Mouse (Mus musculus) megakaryocyte progenitor cell, adult 5-6 weeks (primary cell): ENCODE results near the gene Parm1. TPM values are rescaled to one million over a fixed set of nuclear protein-coding genes. Genes with fewer than 3 reads are reported as not detected.

Experiments used
- ATAC-seq: replicated peaks from 2 replicates; pipeline ENCODE4 v1.8.0; 2016; ENCODE audit warnings: mild to moderate bottlenecking, moderate TSS enrichment, inconsistent platforms; ENCODE audit not compliant: poor library complexity
- total RNA-seq, 2 experiments: library from RNA; stranded (forward) in 1 of 2; stranded (reverse) in 1 of 2; fragments of 157-497, 149-512 nt in 1 of 2; fragments of 200-1000 nt in 1 of 2; gene quantifications; 2 replicates each; pipeline versions ENCODE4 v1.2.3 to v1.2.4; 2015 to 2017

Gene Parm1
- total RNA-seq, 2 experiments from 2014 or later, result 0.37 to 1.8 TPM

DNA sequence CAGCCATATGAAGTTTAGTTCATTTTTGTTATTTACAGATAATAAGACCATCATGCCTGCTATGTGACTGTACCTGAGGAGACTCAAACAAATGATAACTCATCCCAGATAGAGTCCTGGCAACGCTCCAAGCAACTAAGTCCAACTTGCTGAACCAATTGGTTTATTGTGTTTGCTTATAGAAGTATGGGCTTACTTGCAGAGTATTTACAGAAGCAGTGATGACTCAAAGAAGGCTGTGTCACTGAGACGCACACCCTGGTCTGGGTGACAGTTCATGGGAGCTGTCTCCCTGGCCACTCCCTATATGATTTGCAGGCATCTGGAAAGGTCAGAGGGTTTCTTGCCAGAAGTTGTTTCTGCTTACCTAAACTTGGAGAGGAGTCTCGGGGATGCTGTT, 49.2 kb downstream of the Parm1 start:
- ATAC-seq, result no peak

DNA sequence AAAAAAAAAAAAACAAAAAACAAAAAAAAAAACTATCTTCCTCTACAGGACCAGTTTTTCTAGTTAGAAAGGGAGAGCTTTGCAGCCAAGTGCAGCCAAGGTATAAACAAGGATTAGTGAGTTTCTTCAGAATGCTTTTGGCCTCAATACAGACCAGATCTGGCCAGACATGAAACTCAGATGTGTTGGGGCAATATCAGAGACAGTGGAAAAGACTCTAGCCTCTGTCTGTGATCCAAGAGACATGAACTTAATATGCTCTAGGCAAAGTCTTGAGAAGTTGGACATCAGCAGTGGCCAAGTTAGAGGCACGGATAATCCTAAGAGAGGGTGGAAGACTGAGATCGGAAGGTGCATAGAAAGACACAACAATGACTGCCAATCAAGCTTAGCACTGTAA, 56.8 kb downstream of the Parm1 start:
- ATAC-seq, result no peak

DNA sequence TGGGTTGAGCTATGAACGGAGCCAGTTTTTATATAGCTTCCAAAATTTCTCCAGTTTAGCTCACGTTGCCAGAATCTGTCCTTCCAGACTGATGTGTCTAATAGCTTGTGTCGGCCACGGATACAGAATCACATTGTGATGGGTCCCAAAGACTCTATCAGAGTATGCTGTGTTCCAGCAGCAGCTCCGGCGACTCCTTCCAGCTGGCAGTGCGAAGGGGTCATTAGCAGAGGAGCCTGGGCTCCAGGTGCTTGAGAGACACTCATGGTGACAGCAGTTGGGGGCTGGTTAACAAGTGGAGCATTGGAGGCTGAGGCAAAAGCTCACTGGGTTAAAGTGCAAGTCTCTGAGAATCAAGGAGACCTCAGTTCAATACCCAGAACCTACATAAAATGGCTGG, 61.5 kb downstream of the Parm1 start:
- ATAC-seq, result no peak

GRCm38 (mm10) chr5:91581799-91582198, 64.4 kb downstream of the Parm1 start:
- no peak for ATAC-seq

GRCm38 (mm10) chr5:91586206-91586605, 68.8 kb downstream of the Parm1 start:
- no peak for ATAC-seq

GRCm38 (mm10) chr5:91594083-91594482, 76.7 kb downstream of the Parm1 start:
- peak; percentile 82 for ATAC-seq

DNA sequence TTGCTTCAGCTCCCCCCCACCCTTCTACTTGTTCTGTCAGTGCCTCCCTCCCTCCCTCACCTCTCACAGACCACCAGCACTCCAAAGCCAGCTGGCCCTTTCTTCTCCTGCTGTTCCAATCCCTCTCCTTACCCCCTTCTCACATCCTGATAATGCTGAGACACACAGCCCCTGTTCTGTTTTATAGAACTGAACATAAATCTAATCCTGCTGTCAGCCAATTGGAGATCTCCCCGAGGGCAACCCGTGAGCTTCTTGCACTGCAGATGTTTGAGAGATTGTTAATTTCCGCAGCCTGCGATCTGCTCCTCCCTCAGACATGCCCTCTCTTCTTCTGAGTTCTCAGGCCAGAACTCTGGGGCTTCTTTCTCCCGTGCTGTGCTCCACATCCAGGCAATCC, 79.8 kb downstream of the Parm1 start:
- no peak for ATAC-seq

- no peak for ATAC-seq
Observed at GRCm38 (mm10) chr5:91599801-91600200, 82.4 kb downstream of the Parm1 start.

GRCm38 (mm10) chr5:91603347-91603746, 85.9 kb downstream of the Parm1 start:
- no peak for ATAC-seq

GRCm38 (mm10) chr5:91603787-91604439, 86.5 kb downstream of the Parm1 start:
- ATAC-seq, result no peak

DNA sequence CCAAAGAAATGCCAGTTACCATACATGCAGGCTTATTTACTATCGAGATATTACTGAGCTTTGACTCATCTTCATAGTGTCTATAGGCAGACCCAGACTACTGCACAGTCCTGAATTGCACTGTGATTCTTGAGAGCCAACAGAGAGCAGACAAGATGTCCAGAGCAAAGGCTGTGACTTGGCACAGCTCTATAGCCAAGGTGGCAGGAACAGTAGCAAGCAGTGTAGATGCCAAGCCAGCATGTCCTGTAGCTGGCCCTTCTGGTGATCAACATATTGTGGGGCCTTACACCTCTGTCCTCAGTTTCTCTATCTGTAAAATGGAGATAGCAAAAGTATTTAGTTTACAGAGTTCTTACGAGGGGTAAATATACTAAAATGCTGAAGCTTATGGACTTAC, 89.8 kb downstream of the Parm1 start:
- ATAC-seq, result no peak

GRCm38 (mm10) chr5:91607841-91608240, 90.4 kb downstream of the Parm1 start:
- no peak for ATAC-seq

DNA sequence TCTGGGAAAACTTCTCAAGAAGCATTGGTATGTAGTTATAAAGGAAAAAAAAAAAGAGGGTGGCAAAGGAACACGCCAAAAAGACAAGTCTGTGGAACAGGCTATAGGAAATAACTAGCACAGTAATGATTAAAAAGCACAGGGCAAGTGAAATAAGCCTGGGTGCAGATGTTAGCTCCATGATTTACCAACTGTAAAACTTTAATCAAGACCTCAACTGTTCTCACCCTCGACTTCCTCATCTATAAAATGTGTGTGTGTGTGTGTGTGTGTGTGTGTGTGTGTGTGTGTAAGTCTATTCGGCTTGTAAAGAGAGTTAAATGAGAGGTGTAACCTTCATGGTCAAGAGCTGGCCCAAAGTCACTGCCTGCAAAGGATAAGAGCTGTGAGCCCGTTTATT, 91.6 kb downstream of the Parm1 start:
- ATAC-seq, result no peak

DNA sequence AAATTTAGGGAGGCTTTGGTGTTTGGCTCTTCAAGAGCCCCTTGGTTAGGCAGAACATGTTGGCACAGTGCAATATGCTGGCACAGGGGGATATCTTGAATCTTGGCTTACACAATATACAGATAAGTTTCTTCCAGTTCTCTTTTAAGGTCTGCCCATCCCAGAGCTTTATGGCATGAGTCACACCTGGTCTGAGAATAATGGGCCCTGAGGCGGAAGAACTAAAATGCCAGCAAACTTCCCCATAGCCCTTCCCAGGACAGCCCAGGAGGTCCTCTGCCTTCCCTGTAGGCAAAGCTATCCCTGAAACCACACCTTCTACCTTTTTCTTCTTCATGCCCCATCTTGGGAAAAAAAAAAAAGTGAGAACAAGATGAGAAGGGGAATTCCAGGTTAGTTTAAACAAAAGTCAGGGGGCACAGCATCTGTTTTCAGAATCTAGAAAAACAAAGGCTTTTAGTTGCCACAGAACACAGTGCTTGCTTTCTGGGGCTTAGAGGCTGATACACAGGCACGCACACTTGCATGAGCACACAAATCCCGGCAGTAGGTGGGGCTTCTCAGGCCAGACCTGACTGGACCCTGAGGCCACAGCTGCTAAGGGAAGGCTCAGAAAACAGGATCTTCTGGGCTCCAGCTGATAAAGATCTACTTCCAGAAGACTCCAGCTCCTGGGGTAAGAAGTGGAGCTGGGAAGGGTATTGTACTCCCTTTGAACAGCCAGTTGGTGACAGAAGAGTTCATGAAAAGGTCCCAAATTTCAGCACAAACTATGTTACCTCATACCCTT, 92.3 kb downstream of the Parm1 start:
- ATAC-seq, result peak; percentile 33

GRCm38 (mm10) chr5:91610499-91610898, 93.1 kb downstream of the Parm1 start:
- ATAC-seq, result peak; percentile 76

DNA sequence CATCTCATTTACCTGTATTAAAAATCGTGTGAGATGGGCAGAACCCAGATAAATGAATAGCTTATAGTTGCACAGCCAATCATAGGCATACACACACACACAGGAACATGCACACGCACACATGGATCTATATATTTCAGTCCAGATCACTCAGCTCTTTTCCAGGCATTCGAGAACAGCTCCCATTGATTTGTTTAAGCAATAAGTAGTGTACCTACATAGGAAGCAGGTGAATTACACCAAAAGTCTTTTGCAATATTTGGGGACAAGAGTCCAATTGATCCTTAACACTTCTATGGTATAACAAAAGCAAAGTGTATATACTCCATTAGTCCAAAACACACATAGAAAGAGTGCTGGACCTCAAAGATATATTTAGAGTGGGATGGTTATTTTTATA, 94.2 kb downstream of the Parm1 start:
- no peak for ATAC-seq

GRCm38 (mm10) chr5:91617331-91618233, 100.2 kb downstream of the Parm1 start:
- peak; percentile 41; the same call in 1 of the 2 replicates for ATAC-seq

GRCm38 (mm10) chr5:91618661-91619173, 101.3 kb downstream of the Parm1 start:
- no peak for ATAC-seq

DNA sequence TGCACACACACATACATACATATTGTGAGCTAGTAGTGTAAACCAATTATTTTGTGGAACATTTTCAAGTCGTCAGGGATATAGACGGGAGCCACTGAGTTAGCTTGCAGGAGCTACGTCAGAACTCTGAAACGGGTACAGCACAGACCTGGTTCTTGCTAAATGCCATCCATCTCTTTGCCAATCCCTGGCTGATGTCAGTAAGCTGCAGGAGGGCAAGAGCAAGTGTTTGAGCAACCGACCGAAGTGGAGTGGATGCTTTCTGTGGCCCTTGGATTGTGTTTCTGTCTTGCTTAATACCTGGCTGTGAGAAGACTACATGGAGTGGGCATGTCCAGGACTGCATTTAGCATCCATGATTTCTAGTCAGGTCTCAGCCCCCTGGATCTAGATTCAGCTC, 103.8 kb downstream of the Parm1 start:
- no peak for ATAC-seq

DNA sequence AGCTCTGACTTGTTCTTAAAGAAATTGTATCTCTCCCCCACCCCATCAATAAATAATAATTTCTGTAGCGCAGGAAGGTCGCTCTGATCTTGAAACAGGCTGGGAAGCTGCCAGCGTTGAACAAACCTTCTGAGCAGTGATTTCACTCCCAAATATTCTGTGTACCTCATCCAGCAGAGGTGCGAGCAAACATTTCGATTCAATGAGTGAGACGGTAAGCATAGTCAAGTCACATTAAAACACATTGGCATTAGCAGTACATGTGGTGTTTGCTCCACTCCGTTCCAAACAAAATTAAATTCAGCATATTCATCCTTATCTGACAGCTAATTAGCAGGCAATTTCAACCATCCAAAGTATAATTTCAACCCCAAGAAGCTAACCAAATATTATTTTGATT, 109.4 kb downstream of the Parm1 start:
- no peak for ATAC-seq

- peak; percentile 69 for ATAC-seq
Observed at GRCm38 (mm10) chr5:91629472-91629871, 112.1 kb downstream of the Parm1 start.
